22 mouse cellular contexts compared by ENCODE assay signal in the genomic region with DNA sequence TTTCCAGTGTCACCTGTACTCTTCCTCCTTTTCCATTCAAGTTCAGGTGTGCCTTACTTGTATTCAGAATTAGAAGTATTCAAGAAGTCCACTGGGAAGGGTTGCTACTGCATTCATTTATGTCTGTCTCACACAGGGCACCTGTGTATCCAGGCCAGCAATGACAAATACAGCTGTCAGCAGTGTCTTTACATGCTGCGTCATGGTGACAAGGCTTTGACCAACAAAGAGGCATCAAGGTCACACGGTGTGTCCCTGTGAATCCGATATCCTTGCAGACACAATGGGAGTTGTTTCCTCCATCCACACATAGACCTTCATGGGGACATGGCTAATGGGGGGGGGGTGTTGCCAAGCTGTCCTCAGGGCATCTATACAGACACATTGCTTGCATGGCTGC.
"Had no signal": no experiment of that assay in that cellular context is flagged by ENCODE, and none has a peak within 500 bp of the region (broad histone marks: within the 10 kb centered on the region; RNA-seq: fewer than 3 reads in every experiment).

No protein-coding gene starts in this region.

- H3K9me3 ChIP-seq: limb, embryonic 15.5 days; midbrain, embryonic 12.5 days; midbrain, embryonic 15.5 days had no signal

- H3K36me3 ChIP-seq: midbrain, embryonic 12.5 days; midbrain, embryonic 15.5 days; neural tube, embryonic 12.5 days; neural tube, embryonic 15.5 days had no signal

- H3K4me2 ChIP-seq: limb, embryonic 15.5 days; liver, embryonic 11.5 days; lung, embryonic 14.5 days; midbrain, embryonic 12.5 days; midbrain, embryonic 15.5 days; neural tube, embryonic 12.5 days; neural tube, embryonic 15.5 days had no signal

- ATAC-seq: liver, postnatal 0 days; midbrain, embryonic 15.5 days had no signal

- DNase-seq: kidney, postnatal 25 days; layer of hippocampus, adult 9-11 months; liver, postnatal 0 days; lung, embryonic 14.5 days; lung, postnatal 10 days; lung, postnatal 36 days; right cerebral cortex, adult 18-20 months; right cerebral cortex, postnatal 14 days; right cerebral cortex, postnatal 4 days; thymus, adult 2 months; thymus, postnatal 14 days; thymus, postnatal 4 days had no signal

- H3K4me3 ChIP-seq: layer of hippocampus, adult 2 months; limb, embryonic 15.5 days; midbrain, embryonic 12.5 days; midbrain, embryonic 15.5 days; neural tube, embryonic 12.5 days; neural tube, embryonic 15.5 days had no signal

- H3K27me3 ChIP-seq: limb, embryonic 15.5 days; midbrain, embryonic 12.5 days; midbrain, embryonic 15.5 days; neural tube, embryonic 12.5 days; neural tube, embryonic 15.5 days had no signal

- H3K9ac ChIP-seq: limb, embryonic 15.5 days; liver, embryonic 14.5 days; liver, postnatal 0 days; lung, embryonic 14.5 days; midbrain, embryonic 12.5 days; midbrain, embryonic 15.5 days; neural tube, embryonic 12.5 days; neural tube, embryonic 15.5 days had no signal

- H3K27ac ChIP-seq: kidney, postnatal 0 days; layer of hippocampus, adult 2 months; limb, embryonic 15.5 days; liver, embryonic 14.5 days; midbrain, embryonic 12.5 days; midbrain, embryonic 15.5 days; neural tube, embryonic 12.5 days; neural tube, embryonic 15.5 days; stomach, postnatal 0 days had no signal

- H3K4me1 ChIP-seq: limb, embryonic 15.5 days; midbrain, embryonic 12.5 days; midbrain, embryonic 15.5 days; neural tube, embryonic 12.5 days; neural tube, embryonic 15.5 days had no signal
